Mouse (Mus musculus): ENCODE measurements around the gene Morn1.

DNA sequence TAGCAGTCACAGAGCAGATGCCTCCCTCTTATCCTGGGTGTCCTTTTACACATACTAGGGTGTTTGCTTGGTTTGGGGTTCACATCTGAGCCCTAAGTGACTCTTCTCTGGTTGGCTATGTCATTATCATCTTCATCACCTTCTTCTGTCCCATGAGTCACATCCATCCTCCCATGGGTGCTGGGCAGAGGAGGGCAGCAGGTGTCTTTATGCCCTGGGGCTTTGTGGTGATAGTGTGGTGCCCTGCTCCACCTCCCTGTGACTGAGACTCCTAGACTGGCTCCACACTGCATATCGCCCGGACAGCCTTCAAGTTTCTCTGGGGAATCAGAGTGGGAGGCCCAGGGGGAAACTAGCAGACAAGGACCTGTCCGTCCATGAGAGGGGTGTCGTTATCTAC, 12.2 kb downstream of the Morn1 start:
- no peak for TF ChIP-seq ETS1 (conservative IDR thresholded peaks at IDR 0.05; ENCODE audit: low read depth, low read length)
- TF ChIP-seq E2F4 (IDR thresholded peaks at IDR 0.05; ENCODE audit: insufficient replicate concordance, low read depth, low read length), result no peak
- TF ChIP-seq CTCF (conservative IDR thresholded peaks at IDR 0.05 in 1 of 2, IDR thresholded peaks at IDR 0.05 in 1 of 2; ENCODE audit: low read depth in 2 of 2, low read length in 2 of 2), result no peak
- TF ChIP-seq POLR2A (IDR thresholded peaks at IDR 0.05; ENCODE audit: low read depth, low read length), result no peak
- TF ChIP-seq ELF1 (IDR thresholded peaks at IDR 0.05; ENCODE audit: low read depth, low read length), result no peak

Measured in CH12.LX (cell line).